Mouse (Mus musculus) E14TG2a.4 (cell line): ENCODE measurements around the gene Gm12248.

ENCODE experiments used
- CTCF ChIP-seq: conservative IDR thresholded peaks from 2 replicates; pipeline ENCODE4 v1.5.1; 2014; ENCODE audit warnings: low read length
- POU5F1 ChIP-seq: IDR thresholded peaks from 2 replicates; pipeline ENCODE4 v1.6.1; 2014; ENCODE audit warnings: low read length, borderline replicate concordance

- no peak for TF ChIP-seq CTCF
- no peak for TF ChIP-seq POU5F1
Measured at GRCm38 (mm10) chr11:58031176-58031575, 61.8 kb downstream of the Gm12248 start.
